ENCODE assay signal across 23 mouse cellular contexts in the genomic region with DNA sequence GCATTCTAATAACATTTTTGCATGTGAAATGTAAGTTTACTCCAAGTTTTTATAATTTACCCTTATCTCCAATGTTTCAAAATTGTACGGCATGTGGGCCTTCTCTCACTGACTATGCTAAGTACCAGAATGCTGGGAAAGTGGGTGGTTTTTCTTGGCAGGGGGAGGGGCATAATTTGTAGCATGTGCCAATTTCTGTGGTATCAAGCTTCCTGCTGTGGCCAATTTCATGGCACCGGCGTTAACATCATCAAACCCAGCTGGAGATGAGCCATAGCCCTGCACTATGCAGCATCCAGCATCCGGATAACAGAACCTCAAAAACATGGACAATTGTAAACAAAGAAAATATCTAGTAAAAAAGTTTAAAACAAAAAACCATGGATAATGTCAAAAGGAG.
"Had no signal": no experiment of that assay in that cellular context is flagged by ENCODE, and none has a peak within 500 bp of the region (broad histone marks: within the 10 kb centered on the region; RNA-seq: fewer than 3 reads in every experiment).

No protein-coding gene starts in this region.

- H3K4me2 ChIP-seq: limb, embryonic 13.5 days; liver, embryonic 12.5 days; liver, embryonic 15.5 days; lung, embryonic 15.5 days; midbrain, embryonic 13.5 days; neural tube, embryonic 15.5 days; stomach, embryonic 15.5 days had no signal

- H3K4me3 ChIP-seq: limb, embryonic 10.5 days; limb, embryonic 13.5 days; liver, embryonic 12.5 days; liver, embryonic 15.5 days; lung, embryonic 15.5 days; midbrain, embryonic 10.5 days; midbrain, embryonic 13.5 days; myocyte; neural tube, embryonic 15.5 days; stomach, embryonic 15.5 days had no signal

- ATAC-seq: liver, embryonic 12.5 days; midbrain, embryonic 13.5 days; midbrain, embryonic 16.5 days had no signal

- H3K27me3 ChIP-seq: limb, embryonic 13.5 days; liver, embryonic 12.5 days; liver, embryonic 15.5 days; lung, embryonic 15.5 days; midbrain, embryonic 13.5 days; neural tube, embryonic 15.5 days; stomach, embryonic 15.5 days had no signal

- H3K9ac ChIP-seq: limb, embryonic 13.5 days; liver, embryonic 12.5 days; liver, embryonic 15.5 days; lung, embryonic 15.5 days; midbrain, embryonic 13.5 days; neural tube, embryonic 15.5 days; stomach, embryonic 15.5 days had no signal

- H3K27ac ChIP-seq: limb, embryonic 10.5 days; limb, embryonic 13.5 days; liver, embryonic 12.5 days; liver, embryonic 15.5 days; lung, embryonic 15.5 days; midbrain, embryonic 10.5 days; midbrain, embryonic 13.5 days; neural tube, embryonic 15.5 days; stomach, embryonic 15.5 days had no signal

- H3K4me1 ChIP-seq: limb, embryonic 10.5 days; limb, embryonic 13.5 days; liver, embryonic 12.5 days; liver, embryonic 15.5 days; lung, embryonic 15.5 days; midbrain, embryonic 10.5 days; midbrain, embryonic 13.5 days; neural tube, embryonic 15.5 days; stomach, embryonic 15.5 days had no signal

- DNase-seq: kidney, adult 9 months; kidney, postnatal 14 days; kidney, postnatal 4 days; liver; lung, adult 18-20 months; lung, postnatal 10 days; lung, postnatal 36 days; right cerebral cortex, adult 18-20 months; right cerebral cortex, postnatal 14 days; right cerebral cortex, postnatal 4 days; thymus, postnatal 14 days; thymus, postnatal 4 days had no signal

- H3K9me3 ChIP-seq: limb, embryonic 10.5 days; limb, embryonic 13.5 days; liver, embryonic 12.5 days; liver, embryonic 15.5 days; lung, embryonic 15.5 days; midbrain, embryonic 10.5 days; midbrain, embryonic 13.5 days; neural tube, embryonic 15.5 days; stomach, embryonic 15.5 days had no signal
